Mouse (Mus musculus): Measurements from ENCODE around the gene Zfp36l2. TPM values are rescaled to one million over a fixed set of nuclear protein-coding genes. Genes with fewer than 3 reads are reported as not detected.
"Not testable (repeated sequence)": the region's sequence is repeated elsewhere in the genome, so short reads cannot be mapped to it uniquely, and the experiment has no call there.

Zfp36l2 gene
- 5.6 and 6.2 TPM in 2 replicates for polyA plus RNA-seq (2014; fragmentation: Nextera tagmentation; extraction: Ambion mirVana)

DNA sequence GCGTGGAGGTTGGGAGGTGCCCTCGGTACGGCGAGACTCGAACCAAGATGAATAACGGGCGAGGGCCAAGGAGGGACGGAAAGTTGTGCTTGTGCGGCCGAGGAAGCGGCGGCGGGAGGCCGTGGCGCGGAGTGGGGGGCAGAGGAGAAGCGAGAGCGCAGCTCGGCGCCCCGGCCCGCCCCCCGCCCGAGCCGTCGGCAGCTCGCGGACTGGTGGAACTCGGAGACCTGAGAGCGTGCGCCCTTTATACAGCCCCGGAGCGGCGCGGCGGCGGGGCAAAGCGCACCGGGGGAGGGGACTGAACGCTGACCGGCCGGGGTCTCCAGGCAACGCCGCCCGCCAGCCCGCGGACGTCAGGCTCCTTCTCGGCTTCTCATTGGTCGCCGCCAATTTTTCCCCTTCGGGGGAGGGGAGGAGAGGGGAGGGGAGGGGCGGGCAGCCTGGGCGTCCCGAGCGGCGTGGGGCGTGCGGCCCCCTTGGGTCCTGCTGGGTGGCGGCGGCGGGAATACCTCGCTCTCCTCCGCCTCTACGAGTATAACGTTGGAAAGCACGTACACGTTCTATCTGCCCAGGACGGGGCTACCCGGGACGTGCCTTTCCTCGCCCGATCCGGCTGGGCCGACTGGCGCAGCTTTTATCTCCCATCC is at the start of gene Zfp36l2:
TSS of gene Zfp36l2 (minus strand) at position 221 of the 647 bp plus-strand sequence.
- peaks cover 12% of the 10 kb centered on the region for H3K36me3 ChIP-seq (ENCODE audit: control insufficient read depth, insufficient read depth, low read length)
- ATAC-seq: peak; percentile 89
- H3K27me3 ChIP-seq (replicated peaks; ENCODE audit: control insufficient read depth, insufficient read depth, low read length): 0 out of 2 replicates have a peak, but pooled peaks cover 3% of the 10 kb centered on the region
- WGBS: under 1% methylated on average over 46 of the region's 76 CpGs
- H3K9me3 ChIP-seq (replicated peaks; ENCODE audit: control insufficient read depth, low read length): no peaks in the 10 kb centered on the region
- H3K4me3 ChIP-seq (ENCODE audit: low read depth, low read length): peak within 1 kb of the TSS; percentile 56
- H3K4me2 ChIP-seq (ENCODE audit: low read length): peak within 1 kb of the TSS; percentile 90
- peak within 1 kb of the TSS; percentile 75 for H3K9ac ChIP-seq (ENCODE audit: low read length)
- peaks cover 11% of the 10 kb centered on the region; the same call in 1 of the 2 replicates for H3K4me1 ChIP-seq (ENCODE audit: control insufficient read depth, insufficient read depth, low read length)
- DNase-seq (ENCODE audit: low spot score): peak; percentile 93
- peak within 1 kb of the TSS; percentile 87 for H3K27ac ChIP-seq (ENCODE audit: low read depth, low read length)

DNA sequence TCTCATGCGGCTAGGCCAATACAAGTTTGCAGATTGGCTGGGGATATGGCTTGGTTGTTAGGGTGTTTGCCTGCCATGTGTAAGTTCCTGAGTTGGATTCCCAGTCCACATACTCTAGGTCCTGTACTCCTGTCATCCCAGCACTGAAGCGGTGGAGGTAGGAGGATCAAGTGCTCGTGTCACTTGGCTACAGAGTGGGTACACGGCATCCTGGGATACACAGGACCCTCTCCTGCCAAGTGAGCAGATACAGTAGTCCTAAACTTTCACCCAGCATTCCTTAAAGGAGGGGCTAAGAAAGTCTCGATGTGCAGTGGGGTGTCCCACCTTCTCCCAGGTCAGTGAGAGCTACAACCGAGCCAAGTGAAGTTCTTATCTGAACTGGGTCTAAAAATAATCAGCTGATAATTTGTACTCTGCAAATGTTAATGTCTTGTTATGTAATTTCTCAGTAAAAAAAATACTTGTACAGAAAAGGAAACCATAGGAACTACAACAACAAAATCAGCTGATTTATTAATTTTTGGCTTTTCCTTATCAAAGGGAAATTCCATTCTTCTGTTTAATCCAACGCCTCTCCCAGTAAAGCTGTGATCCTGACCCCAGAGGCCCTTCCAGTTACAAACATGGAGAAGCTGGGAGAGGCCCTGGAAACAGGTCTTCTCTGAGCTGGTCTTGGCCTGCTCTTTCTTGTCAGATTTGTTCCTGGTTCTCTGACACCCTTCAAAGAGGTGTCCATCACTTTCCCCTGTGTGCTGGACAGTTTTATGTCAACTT is 49.2 kb upstream of the Zfp36l2 start:
- H3K9me3 ChIP-seq (replicated peaks; ENCODE audit: control insufficient read depth, low read length): no peaks in the 10 kb centered on the region
- no peak overlapping the region for H3K4me2 ChIP-seq (ENCODE audit: low read length)
- H3K4me1 ChIP-seq (ENCODE audit: control insufficient read depth, insufficient read depth, low read length): no peaks in the 10 kb centered on the region
- H3K27me3 ChIP-seq (replicated peaks; ENCODE audit: control insufficient read depth, insufficient read depth, low read length): no peaks in the 10 kb centered on the region
- H3K4me3 ChIP-seq (ENCODE audit: low read depth, low read length): no peak overlapping the region
- H3K36me3 ChIP-seq (ENCODE audit: control insufficient read depth, insufficient read depth, low read length): no peaks in the 10 kb centered on the region
- ATAC-seq (no peak), DNase-seq (ENCODE audit: low spot score) (no peak)
- H3K27ac ChIP-seq (ENCODE audit: low read depth, low read length): no peak overlapping the region
- WGBS: 96% methylated on average over 7 of the region's 7 CpGs
- no peak overlapping the region for H3K9ac ChIP-seq (ENCODE audit: low read length)

DNA sequence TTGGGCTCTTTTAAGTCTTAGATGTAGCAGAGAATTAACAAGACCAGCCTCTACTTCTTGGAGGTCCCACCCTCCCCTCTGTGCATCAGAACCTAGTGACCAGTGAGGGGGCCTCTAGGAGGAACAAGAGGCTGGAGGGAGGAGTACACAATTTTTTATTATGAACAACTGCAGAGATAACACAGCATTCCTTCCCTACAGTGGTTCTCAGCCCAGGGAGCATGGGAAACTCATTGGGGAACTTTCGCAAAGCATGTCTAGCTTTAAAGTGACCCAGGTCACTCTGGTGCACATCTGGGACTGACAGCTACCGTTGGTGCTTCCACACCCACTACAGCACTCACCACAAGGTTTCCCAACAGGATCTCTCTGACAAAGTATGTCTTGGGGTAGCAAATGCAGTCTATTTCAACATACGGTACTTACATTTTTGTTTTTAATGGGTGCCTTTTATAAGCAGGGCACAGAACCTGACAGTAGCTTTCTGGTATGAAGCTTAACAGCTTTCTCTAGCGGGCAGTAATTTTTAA is 47.7 kb upstream of the Zfp36l2 start:
- Histone ChIP-seq H3K4me1 (ENCODE audit: control insufficient read depth, insufficient read depth, low read length) (no peaks in the 10 kb centered on the region), H3K27me3 (replicated peaks; ENCODE audit: control insufficient read depth, insufficient read depth, low read length) (no peaks in the 10 kb centered on the region), H3K4me2 (ENCODE audit: low read length) (no peak overlapping the region), H3K9ac (ENCODE audit: low read length) (no peak overlapping the region), H3K27ac (ENCODE audit: low read depth, low read length) (no peak overlapping the region), H3K36me3 (ENCODE audit: control insufficient read depth, insufficient read depth, low read length) (no peaks in the 10 kb centered on the region), H3K4me3 (ENCODE audit: low read depth, low read length) (no peak overlapping the region), H3K9me3 (replicated peaks; ENCODE audit: control insufficient read depth, low read length) (no peaks in the 10 kb centered on the region)
- WGBS: 93% methylated on average over 4 of the region's 4 CpGs
- DNase-seq (ENCODE audit: low spot score): no peak
- no peak for ATAC-seq

DNA sequence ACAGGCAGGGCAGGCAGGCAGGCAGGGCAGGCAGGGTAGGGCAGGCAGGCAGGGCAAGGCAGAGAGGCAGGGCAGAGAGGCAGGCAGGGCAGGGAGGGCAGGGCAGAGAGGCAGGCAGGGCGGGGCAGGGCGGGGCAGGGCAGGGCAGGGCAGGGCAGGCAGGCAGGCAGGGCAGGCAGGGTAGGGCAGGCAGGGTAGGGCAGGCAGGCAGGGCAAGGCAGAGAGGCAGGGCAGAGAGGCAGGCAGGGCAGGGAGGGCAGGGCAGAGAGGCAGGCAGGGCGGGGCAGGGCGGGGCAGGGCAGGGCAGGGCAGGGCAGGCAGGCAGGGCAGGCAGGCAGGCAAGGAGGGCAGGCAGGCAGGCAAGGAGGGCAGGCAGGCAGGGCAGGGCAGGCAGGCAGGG is 47.0 kb upstream of the Zfp36l2 start:
- H3K9me3 ChIP-seq (replicated peaks; ENCODE audit: control insufficient read depth, low read length); H3K4me3 ChIP-seq (ENCODE audit: low read depth, low read length); H3K27ac ChIP-seq (ENCODE audit: low read depth, low read length); H3K27me3 ChIP-seq (replicated peaks; ENCODE audit: control insufficient read depth, insufficient read depth, low read length); H3K4me2 ChIP-seq (ENCODE audit: low read length); H3K36me3 ChIP-seq (ENCODE audit: control insufficient read depth, insufficient read depth, low read length); DNase-seq (ENCODE audit: low spot score); H3K9ac ChIP-seq (ENCODE audit: low read length); ATAC-seq; H3K4me1 ChIP-seq (ENCODE audit: control insufficient read depth, insufficient read depth, low read length): not testable (repeated sequence)
- WGBS: no CpG with 5 or more reads among the region's 4 CpGs

DNA sequence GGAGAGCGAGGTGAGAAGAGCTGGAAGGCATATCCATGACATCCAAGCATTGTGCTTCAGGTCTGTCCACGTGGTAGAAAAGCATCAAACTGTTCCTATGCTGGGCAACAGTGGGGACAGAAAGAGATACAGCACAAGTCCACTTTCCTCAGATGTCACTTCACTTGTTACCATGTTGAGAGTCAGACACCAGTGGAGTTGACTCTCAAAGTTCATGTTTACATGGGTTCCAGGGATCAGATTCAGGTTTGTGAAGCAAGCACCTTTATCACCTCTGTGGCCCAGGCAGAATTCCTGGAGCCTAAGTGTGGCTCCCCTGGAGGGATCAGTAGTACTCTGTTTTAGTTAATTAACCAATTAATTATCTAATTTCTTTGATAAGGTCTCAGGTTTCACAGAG is 46.0 kb upstream of the Zfp36l2 start:
- DNase-seq (ENCODE audit: low spot score): no peak
- H3K27me3 ChIP-seq (replicated peaks; ENCODE audit: control insufficient read depth, insufficient read depth, low read length): no peaks in the 10 kb centered on the region
- H3K4me2 ChIP-seq (ENCODE audit: low read length): no peak overlapping the region
- H3K4me3 ChIP-seq (ENCODE audit: low read depth, low read length): no peak overlapping the region
- ATAC-seq: no peak
- 86% methylated on average over 2 of the region's 2 CpGs for WGBS
- H3K36me3 ChIP-seq (ENCODE audit: control insufficient read depth, insufficient read depth, low read length): peaks cover 9% of the 10 kb centered on the region; the same call in 1 of the 2 replicates
- H3K4me1 ChIP-seq (ENCODE audit: control insufficient read depth, insufficient read depth, low read length): no peaks in the 10 kb centered on the region
- H3K9ac ChIP-seq (ENCODE audit: low read length): no peak overlapping the region
- H3K9me3 ChIP-seq (replicated peaks; ENCODE audit: control insufficient read depth, low read length): no peaks in the 10 kb centered on the region
- H3K27ac ChIP-seq (ENCODE audit: low read depth, low read length): no peak overlapping the region

DNA sequence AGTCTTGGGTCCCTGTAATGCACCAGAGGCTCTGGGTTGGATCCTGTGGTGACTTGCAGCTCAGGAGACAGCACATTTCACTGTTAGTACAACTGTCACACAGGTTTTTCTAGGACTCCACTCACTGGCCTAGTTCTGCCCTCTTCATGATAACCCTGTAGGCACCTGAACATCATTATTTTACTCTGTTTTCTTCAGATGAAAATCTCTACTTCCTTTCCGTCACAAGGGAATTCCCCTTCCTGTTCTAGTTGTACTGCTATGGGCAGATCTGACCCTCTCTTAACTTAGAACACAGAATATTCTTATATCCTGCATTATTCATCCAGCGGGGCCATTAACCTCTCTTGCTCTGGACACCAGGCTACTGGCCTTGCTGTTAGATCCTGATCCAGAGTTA is 43.6 kb upstream of the Zfp36l2 start:
- Histone ChIP-seq H3K4me2 (ENCODE audit: low read length) (no peak overlapping the region), H3K9ac (ENCODE audit: low read length) (no peak overlapping the region), H3K36me3 (ENCODE audit: control insufficient read depth, insufficient read depth, low read length) (peaks cover 15% of the 10 kb centered on the region; the same call in 1 of the 2 replicates), H3K4me3 (ENCODE audit: low read depth, low read length) (no peak overlapping the region), H3K27ac (ENCODE audit: low read depth, low read length) (no peak overlapping the region), H3K27me3 (replicated peaks; ENCODE audit: control insufficient read depth, insufficient read depth, low read length) (no peaks in the 10 kb centered on the region), H3K4me1 (ENCODE audit: control insufficient read depth, insufficient read depth, low read length) (no peaks in the 10 kb centered on the region), H3K9me3 (replicated peaks; ENCODE audit: control insufficient read depth, low read length) (no peaks in the 10 kb centered on the region)
- no peak for ATAC-seq
- WGBS: 91% methylated on average over 2 of the region's 2 CpGs
- DNase-seq (ENCODE audit: low spot score): no peak

DNA sequence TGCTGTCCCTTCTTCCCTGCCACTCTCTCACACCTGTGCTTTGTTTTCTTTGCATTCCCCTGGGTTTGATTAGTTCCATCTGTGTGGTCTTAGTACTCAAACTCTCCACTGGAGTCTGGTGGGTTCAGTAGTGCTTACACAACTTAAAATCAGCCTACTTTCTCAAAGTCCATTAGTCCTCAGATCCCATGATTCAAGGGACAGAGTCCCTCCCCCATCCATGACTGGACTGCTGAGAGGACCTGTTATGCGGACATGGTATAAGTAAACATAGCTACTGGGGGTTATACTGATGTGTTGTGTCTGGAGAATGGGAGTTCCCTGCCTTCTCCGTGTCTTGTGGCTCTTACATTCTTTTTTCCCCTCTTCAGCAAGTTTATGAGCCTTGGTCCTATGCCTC is 40.5 kb upstream of the Zfp36l2 start:
- H3K27me3 ChIP-seq (replicated peaks; ENCODE audit: control insufficient read depth, insufficient read depth, low read length): no peaks in the 10 kb centered on the region
- no peak overlapping the region for H3K27ac ChIP-seq (ENCODE audit: low read depth, low read length)
- ATAC-seq: no peak
- no peak overlapping the region for H3K4me2 ChIP-seq (ENCODE audit: low read length)
- H3K4me1 ChIP-seq (ENCODE audit: control insufficient read depth, insufficient read depth, low read length): no peaks in the 10 kb centered on the region
- H3K36me3 ChIP-seq (ENCODE audit: control insufficient read depth, insufficient read depth, low read length): peaks cover 22% of the 10 kb centered on the region; the same call in 1 of the 2 replicates
- no peaks in the 10 kb centered on the region for H3K9me3 ChIP-seq (replicated peaks; ENCODE audit: control insufficient read depth, low read length)
- no peak overlapping the region for H3K9ac ChIP-seq (ENCODE audit: low read length)
- no peak overlapping the region for H3K4me3 ChIP-seq (ENCODE audit: low read depth, low read length)
- 91% methylated on average over 2 of the region's 2 CpGs for WGBS
- DNase-seq (ENCODE audit: low spot score): no peak

DNA sequence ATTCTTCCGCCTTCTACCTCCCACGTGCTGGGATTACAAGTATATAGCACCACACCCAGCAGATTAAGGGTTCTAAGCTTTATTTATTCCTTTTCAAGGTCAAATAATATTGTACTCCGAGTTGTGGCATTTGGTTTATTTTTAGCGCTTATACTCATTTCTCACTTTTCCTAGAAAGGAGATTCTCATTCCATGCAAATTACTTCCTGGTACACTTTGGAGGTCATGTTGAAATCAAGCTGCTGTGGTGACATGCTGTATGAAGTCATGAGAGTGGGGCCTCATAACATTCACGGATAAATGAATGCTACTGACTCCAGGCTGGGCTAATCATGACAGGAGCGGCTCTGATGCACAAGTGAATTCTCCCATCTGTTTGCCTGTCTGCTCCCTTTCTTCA is 38.9 kb upstream of the Zfp36l2 start:
- Histone ChIP-seq H3K27ac (ENCODE audit: low read depth, low read length) (no peak overlapping the region), H3K9me3 (replicated peaks; ENCODE audit: control insufficient read depth, low read length) (no peaks in the 10 kb centered on the region), H3K4me2 (ENCODE audit: low read length) (no peak overlapping the region), H3K27me3 (replicated peaks; ENCODE audit: control insufficient read depth, insufficient read depth, low read length) (no peaks in the 10 kb centered on the region), H3K36me3 (ENCODE audit: control insufficient read depth, insufficient read depth, low read length) (peaks cover 23% of the 10 kb centered on the region; the same call in 1 of the 2 replicates), H3K9ac (ENCODE audit: low read length) (no peak overlapping the region), H3K4me3 (ENCODE audit: low read depth, low read length) (no peak overlapping the region), H3K4me1 (ENCODE audit: control insufficient read depth, insufficient read depth, low read length) (no peaks in the 10 kb centered on the region)
- ATAC-seq (no peak), DNase-seq (ENCODE audit: low spot score) (no peak)
- 81% methylated on average over 6 of the region's 6 CpGs for WGBS

DNA sequence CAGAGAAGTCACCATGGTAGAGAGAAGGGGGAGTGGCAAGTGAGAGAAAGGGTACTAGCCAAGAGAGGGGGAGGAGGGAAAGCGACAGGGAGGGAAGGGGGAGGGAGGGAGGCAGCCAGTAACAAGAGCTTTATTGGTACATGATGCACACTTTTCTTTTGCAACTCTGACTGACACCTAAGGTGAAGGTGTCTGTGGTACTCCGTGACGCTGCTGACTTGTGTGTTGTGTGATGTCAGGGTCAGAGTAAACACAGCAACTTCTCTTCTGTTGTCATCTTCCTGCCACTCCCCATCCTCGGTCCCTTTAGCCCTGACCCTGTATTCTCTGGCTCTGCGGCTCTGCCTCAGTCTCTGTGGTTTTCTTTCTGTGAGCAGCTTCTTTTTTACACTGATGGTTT is 38.5 kb upstream of the Zfp36l2 start:
- DNase-seq (ENCODE audit: low spot score) (no peak), ATAC-seq (no peak)
- H3K9ac ChIP-seq (ENCODE audit: low read length): no peak overlapping the region
- no peak overlapping the region for H3K27ac ChIP-seq (ENCODE audit: low read depth, low read length)
- no peak overlapping the region for H3K4me2 ChIP-seq (ENCODE audit: low read length)
- no peaks in the 10 kb centered on the region for H3K27me3 ChIP-seq (replicated peaks; ENCODE audit: control insufficient read depth, insufficient read depth, low read length)
- H3K36me3 ChIP-seq (ENCODE audit: control insufficient read depth, insufficient read depth, low read length): peaks cover 26% of the 10 kb centered on the region; the same call in 1 of the 2 replicates
- H3K4me1 ChIP-seq (ENCODE audit: control insufficient read depth, insufficient read depth, low read length): no peaks in the 10 kb centered on the region
- WGBS: 64% methylated on average over 5 of the region's 5 CpGs
- no peak overlapping the region for H3K4me3 ChIP-seq (ENCODE audit: low read depth, low read length)
- no peaks in the 10 kb centered on the region for H3K9me3 ChIP-seq (replicated peaks; ENCODE audit: control insufficient read depth, low read length)

All from forebrain, embryonic 14.5 days (tissue).